Mouse (Mus musculus) C2C12 (cell line): ENCODE results near the gene Clasp2.

Experiments
- CTCF ChIP-seq: IDR thresholded peaks from one replicate; pipeline ENCODE4 v1.5.1; 2011; ENCODE audit not compliant: control insufficient read depth, insufficient read depth, insufficient read length
- MAX ChIP-seq: IDR thresholded peaks from one replicate; pipeline ENCODE4 v1.6.1; 2011; ENCODE audit warnings: mild to moderate bottlenecking, control low read depth
- MYOD1 ChIP-seq: IDR thresholded peaks from one replicate; pipeline ENCODE4 v1.6.1; 2011; ENCODE audit warnings: low read depth; ENCODE audit not compliant: control insufficient read depth, insufficient read length
- MYOG ChIP-seq: IDR thresholded peaks from one replicate; pipeline ENCODE4 v1.6.1; 2011; ENCODE audit not compliant: control insufficient read depth, insufficient read length; ENCODE audit errors: extremely low read depth

- no peak for TF ChIP-seq CTCF
- no peak for TF ChIP-seq MAX
- no peak for TF ChIP-seq MYOG
- no peak for TF ChIP-seq MYOD1
These were observed at the start of gene Clasp2 for GRCm38 (mm10) chr9:113741108-113741636.
